Mouse (Mus musculus): ENCODE measurements around the gene Anp32a. TPM values are rescaled to one million over a fixed set of nuclear protein-coding genes. Genes with fewer than 3 reads are reported as not detected.

Gene Anp32a
- polyA plus RNA-seq (2014; fragmentation: Illumina TruSeq; extraction: RNeasy Lipid Tissue Mini Kit (QIAGEN cat#74804)): 1,641 TPM

GRCm38 (mm10) chr9:62341123-62341486 is at the start of gene Anp32a:
Anp32a (plus strand) TSS chr9:62341293.

Other genes starting within 250 kb of the Anp32a start
- 51.5 TPM for gene Glce, start 218.6 kb upstream of the Anp32a start, polyA plus RNA-seq (2014; fragmentation: Illumina TruSeq; extraction: RNeasy Lipid Tissue Mini Kit (QIAGEN cat#74804))
- gene Spesp1, start 59.1 kb upstream of the Anp32a start, polyA plus RNA-seq (2014; fragmentation: Illumina TruSeq; extraction: RNeasy Lipid Tissue Mini Kit (QIAGEN cat#74804)): not detected
- gene Coro2b, start 195.8 kb downstream of the Anp32a start, polyA plus RNA-seq (2014; fragmentation: Illumina TruSeq; extraction: RNeasy Lipid Tissue Mini Kit (QIAGEN cat#74804)): 1.7 TPM